Mouse (Mus musculus) Patski (cell line): ENCODE measurements around the gene Pex26. TPM values are rescaled to one million over a fixed set of nuclear protein-coding genes. Genes with fewer than 3 reads are reported as not detected.
A peak's percentile ranks its signal among the peaks of the same experiment; 100 is the strongest.

Experiments used
- ATAC-seq: fragments of 100-300 bp; one replicate; pipeline ENCODE4 v1.8.0; 2021
- CTCF ChIA-PET: fragments of 350-600 bp; sonication (Branson Sonifier 250); formaldehyde crosslinking; loops from one replicate; lab custom pipeline; 2022; ENCODE audit warnings: inconsistent platforms; lab: Charles Lee
- POLR2A ChIA-PET: fragments of 350-600 bp; sonication (Branson Sonifier 250); formaldehyde crosslinking; loops from one replicate; lab custom pipeline; 2022; ENCODE audit warnings: antibody characterized with exemption, inconsistent platforms; lab: Charles Lee
- DNase-seq: peaks from one replicate; pipeline ENCODE4 v3.0.0-alpha.2; 2011; ENCODE audit warnings: low read depth, low spot score
- H3K27me3 ChIP-seq: fragments of 371-371 bp; one replicate; pipeline ENCODE4 v1.5.1; 2021
- CTCF ChIP-seq: fragments of 100-300 bp; IDR thresholded peaks from one replicate; pipeline ENCODE4 v1.5.1; 2021
- in situ Hi-C: fragments of 300-500 bp; cut with MboI; formaldehyde crosslinking; loops from 3 replicates; pipeline ENCODE4 v1.11.1; 2018; ENCODE audit warnings: low pct_unique_long_range_greater_than_20kb, mixed read lengths
- polyA plus RNA-seq: library from polyadenylated mRNA; unstranded; gene quantifications from one replicate; pipeline ENCODE4 v1.2.3, GENCODE M21; 2021

Pex26 gene
- polyA plus RNA-seq, 1 experiment from 2014 or later = 22.1 TPM

GRCm38 (mm10) chr6:121160126-121160525, 23.3 kb upstream of the Pex26 start:
- in situ Hi-C loops = no loop called here
- TF ChIP-seq CTCF = no peak
- H3K27me3 ChIP-seq = no peaks in the 10 kb centered on the region
- CTCF ChIA-PET = no interaction called here
- POLR2A ChIA-PET = no interaction called here
- DNase-seq (no peak), ATAC-seq (peak; percentile 61)

- no peaks in the 10 kb centered on the region for H3K27me3 ChIP-seq
- DNase-seq (no peak), ATAC-seq (no peak)
- ChIA-PET CTCF (no interaction called here), POLR2A (no interaction called here)
- in situ Hi-C loops = no loop called here
- TF ChIP-seq CTCF = no peak
Measured at GRCm38 (mm10) chr6:121162616-121163015, 20.9 kb upstream of the Pex26 start.

- in situ Hi-C loops = no loop called here
- ChIA-PET CTCF (interaction anchor here (0.9 to 4.8 kb wide), 6 partner anchors 11 to 185 kb away, joined by 3 to 18 read pairs (median 4); partner anchors contain the start of gene Mical3), POLR2A (interaction anchor here (0.6 to 1.2 kb wide), 2 partner anchors 13 to 271 kb away, joined by 3 to 4 read pairs; no protein-coding TSS in a partner anchor)
- DNase-seq (peak; percentile 88), ATAC-seq (peak; percentile 85)
- no peak for TF ChIP-seq CTCF
- no peaks in the 10 kb centered on the region for H3K27me3 ChIP-seq
Measured at GRCm38 (mm10) chr6:121166098-121166552, 17.3 kb upstream of the Pex26 start.

- no peak for DNase-seq
- no peak for TF ChIP-seq CTCF
- no peaks in the 10 kb centered on the region for H3K27me3 ChIP-seq
- ATAC-seq = no peak
- in situ Hi-C loops = no loop called here
- CTCF ChIA-PET = interaction anchor here (1.4 to 4.8 kb wide), 2 partner anchors 16 to 38 kb away, joined by 4 to 18 read pairs; partner anchors contain the start of gene Mical3
- POLR2A ChIA-PET = no interaction called here
Measured at GRCm38 (mm10) chr6:121167381-121167975, 16.0 kb upstream of the Pex26 start.

GRCm38 (mm10) chr6:121171102-121171501, 12.4 kb upstream of the Pex26 start:
- CTCF ChIA-PET = interaction anchor here (1.4 kb wide), 1 partner anchor 189 kb away, joined by 4 read pairs; no protein-coding TSS in a partner anchor
- no peak for TF ChIP-seq CTCF
- H3K27me3 ChIP-seq = no peaks in the 10 kb centered on the region
- in situ Hi-C loops = no loop called here
- POLR2A ChIA-PET = no interaction called here
- no peak for ATAC-seq
- no peak for DNase-seq

- TF ChIP-seq CTCF = peak; percentile 11
- DNase-seq (no peak), ATAC-seq (peak; percentile 79)
- CTCF ChIA-PET = interaction anchor here (1.0 to 1.9 kb wide), 9 partner anchors 10 to 278 kb away, joined by 3 to 6 read pairs (median 3); partner anchors contain the start of gene Pex26
- in situ Hi-C loops = no loop called here
- POLR2A ChIA-PET = no interaction called here
- no peaks in the 10 kb centered on the region for H3K27me3 ChIP-seq
Measured at GRCm38 (mm10) chr6:121173471-121173870, 10.0 kb upstream of the Pex26 start.

GRCm38 (mm10) chr6:121174761-121175160, 8.7 kb upstream of the Pex26 start:
- ChIA-PET CTCF (interaction anchor here (1.2 to 1.6 kb wide), 2 partner anchors 205 to 272 kb away, joined by 3 read pairs; no protein-coding TSS in a partner anchor), POLR2A (no interaction called here)
- in situ Hi-C loops = loop anchor here (5.0 kb wide), 3 partner anchors 42 to 277 kb away; partner anchors contain the start of gene Mical3
- TF ChIP-seq CTCF = no peak
- ATAC-seq (no peak), DNase-seq (no peak)
- no peaks in the 10 kb centered on the region for H3K27me3 ChIP-seq

- no peak for ATAC-seq
Measured at GRCm38 (mm10) chr6:121176011-121176730, 7.3 kb upstream of the Pex26 start.

GRCm38 (mm10) chr6:121176731-121177098, 6.8 kb upstream of the Pex26 start:
- DNase-seq = no peak
- ATAC-seq = no peak
- ChIA-PET CTCF (interaction anchor here (2.4 kb wide), 1 partner anchor 205 kb away, joined by 8 read pairs; no protein-coding TSS in a partner anchor), POLR2A (interaction anchor here (0.9 kb wide), 1 partner anchor 29 kb away, joined by 4 read pairs; no protein-coding TSS in a partner anchor)
- TF ChIP-seq CTCF = no peak
- no peaks in the 10 kb centered on the region for H3K27me3 ChIP-seq
- in situ Hi-C loops = loop anchor here (5.0 kb wide), 3 partner anchors 44 to 279 kb away; partner anchors contain the start of gene Mical3

More at GRCm38 (mm10) chr6:121176011-121176730, 7.3 kb upstream of the Pex26 start:
- no peak for DNase-seq
- ChIA-PET CTCF (interaction anchor here (2.4 kb wide), 1 partner anchor 205 kb away, joined by 8 read pairs; no protein-coding TSS in a partner anchor), POLR2A (interaction anchor here (0.9 kb wide), 1 partner anchor 28 kb away, joined by 4 read pairs; no protein-coding TSS in a partner anchor)
- no peak for TF ChIP-seq CTCF
- no peaks in the 10 kb centered on the region for H3K27me3 ChIP-seq
- in situ Hi-C loops = loop anchor here (5.0 kb wide), 3 partner anchors 44 to 279 kb away; partner anchors contain the start of gene Mical3

GRCm38 (mm10) chr6:121177118-121177708, 6.3 kb upstream of the Pex26 start:
- CTCF ChIA-PET = interaction anchor here (1.2 to 2.4 kb wide), 7 partner anchors 26 to 273 kb away, joined by 3 to 8 read pairs (median 6); no protein-coding TSS in a partner anchor
- POLR2A ChIA-PET = interaction anchor here (0.9 kb wide), 1 partner anchor 30 kb away, joined by 4 read pairs; no protein-coding TSS in a partner anchor
- no peak for ATAC-seq
- TF ChIP-seq CTCF = no peak
- in situ Hi-C loops = loop anchor here (5.0 kb wide), 3 partner anchors 45 to 280 kb away; partner anchors contain the start of gene Mical3
- no peak for DNase-seq
- no peaks in the 10 kb centered on the region for H3K27me3 ChIP-seq
